Mouse (Mus musculus): ENCODE results near the gene Khnyn. TPM values are rescaled to one million over a fixed set of nuclear protein-coding genes. Genes with fewer than 3 reads are reported as not detected.

Gene Khnyn
- polyA plus RNA-seq, 1 experiment: 32.7 TPM

- peak overlapping the region; percentile 82 for H3K27ac ChIP-seq (ENCODE audit: insufficient read depth, low read depth, low read length)
- 16% methylated on average over 6 of the region's 6 CpGs for WGBS
- no peak for TF ChIP-seq POLR2A (IDR thresholded peaks at IDR 0.05; ENCODE audit: low read depth, low read length)
- no peak for TF ChIP-seq CTCF (IDR thresholded peaks at IDR 0.05; ENCODE audit: extremely low read depth, insufficient read length, insufficient replicate concordance, low read depth, low read length)
- H3K4me1 ChIP-seq (ENCODE audit: control insufficient read depth, insufficient read depth, insufficient read length, low read length): peaks cover 39% of the 10 kb centered on the region
- no peaks in the 10 kb centered on the region for H3K27me3 ChIP-seq (ENCODE audit: control insufficient read depth, insufficient read depth, low read length)
- H3K36me3 ChIP-seq (ENCODE audit: control insufficient read depth, insufficient read depth, low read length): peaks cover 9% of the 10 kb centered on the region
- H3K4me3 ChIP-seq (ENCODE audit: low read depth, low read length): no peak overlapping the region
These were observed 2.5 kb upstream of the Khnyn start for GRCm38 (mm10) chr14:55882171-55882641.

- Histone ChIP-seq H3K4me1 (ENCODE audit: control insufficient read depth, insufficient read depth, insufficient read length, low read length) (peaks cover 41% of the 10 kb centered on the region), H3K36me3 (ENCODE audit: control insufficient read depth, insufficient read depth, low read length) (peaks cover 19% of the 10 kb centered on the region), H3K27me3 (ENCODE audit: control insufficient read depth, insufficient read depth, low read length) (no peaks in the 10 kb centered on the region), H3K4me3 (ENCODE audit: low read depth, low read length) (no peak overlapping the region), H3K27ac (ENCODE audit: insufficient read depth, low read depth, low read length) (peak overlapping the region; percentile 82; the same call in 1 of the 2 replicates)
- 95% methylated on average over 13 of the region's 13 CpGs for WGBS
- TF ChIP-seq POLR2A (IDR thresholded peaks at IDR 0.05; ENCODE audit: low read depth, low read length) (no peak), CTCF (IDR thresholded peaks at IDR 0.05; ENCODE audit: extremely low read depth, insufficient read length, insufficient replicate concordance, low read depth, low read length) (no peak)
These were observed 1.5 kb upstream of the Khnyn start for GRCm38 (mm10) chr14:55883149-55883661.

GRCm38 (mm10) chr14:55883663-55884062, 1.1 kb upstream of the Khnyn start:
- peak overlapping the region; percentile 54 for H3K27ac ChIP-seq (ENCODE audit: insufficient read depth, low read depth, low read length)
- peaks cover 23% of the 10 kb centered on the region for H3K36me3 ChIP-seq (ENCODE audit: control insufficient read depth, insufficient read depth, low read length)
- H3K27me3 ChIP-seq (ENCODE audit: control insufficient read depth, insufficient read depth, low read length): no peaks in the 10 kb centered on the region
- no peak overlapping the region for H3K4me3 ChIP-seq (ENCODE audit: low read depth, low read length)
- no peak for TF ChIP-seq POLR2A (IDR thresholded peaks at IDR 0.05; ENCODE audit: low read depth, low read length)
- no peak for TF ChIP-seq CTCF (IDR thresholded peaks at IDR 0.05; ENCODE audit: extremely low read depth, insufficient read length, insufficient replicate concordance, low read depth, low read length)
- H3K4me1 ChIP-seq (ENCODE audit: control insufficient read depth, insufficient read depth, insufficient read length, low read length): peaks cover 41% of the 10 kb centered on the region
- WGBS: 94% methylated on average over 12 of the region's 12 CpGs

- peak within 1 kb of the TSS; percentile 82 for H3K27ac ChIP-seq (ENCODE audit: insufficient read depth, low read depth, low read length)
- 28% methylated on average over 4 of the region's 4 CpGs for WGBS
- TF ChIP-seq POLR2A (IDR thresholded peaks at IDR 0.05; ENCODE audit: low read depth, low read length): no peak
- TF ChIP-seq CTCF (IDR thresholded peaks at IDR 0.05; ENCODE audit: extremely low read depth, insufficient read length, insufficient replicate concordance, low read depth, low read length): no peak
- H3K4me3 ChIP-seq (ENCODE audit: low read depth, low read length): peak within 1 kb of the TSS; percentile 92
- peaks cover 41% of the 10 kb centered on the region for H3K4me1 ChIP-seq (ENCODE audit: control insufficient read depth, insufficient read depth, insufficient read length, low read length)
- no peaks in the 10 kb centered on the region for H3K27me3 ChIP-seq (ENCODE audit: control insufficient read depth, insufficient read depth, low read length)
- peaks cover 25% of the 10 kb centered on the region for H3K36me3 ChIP-seq (ENCODE audit: control insufficient read depth, insufficient read depth, low read length)
These were observed 581 bp upstream of the Khnyn start, which contains the start of gene Cbln3 for GRCm38 (mm10) chr14:55884166-55884565. Gene Cbln3 (minus strand): TSS chr14:55884392.

DNA sequence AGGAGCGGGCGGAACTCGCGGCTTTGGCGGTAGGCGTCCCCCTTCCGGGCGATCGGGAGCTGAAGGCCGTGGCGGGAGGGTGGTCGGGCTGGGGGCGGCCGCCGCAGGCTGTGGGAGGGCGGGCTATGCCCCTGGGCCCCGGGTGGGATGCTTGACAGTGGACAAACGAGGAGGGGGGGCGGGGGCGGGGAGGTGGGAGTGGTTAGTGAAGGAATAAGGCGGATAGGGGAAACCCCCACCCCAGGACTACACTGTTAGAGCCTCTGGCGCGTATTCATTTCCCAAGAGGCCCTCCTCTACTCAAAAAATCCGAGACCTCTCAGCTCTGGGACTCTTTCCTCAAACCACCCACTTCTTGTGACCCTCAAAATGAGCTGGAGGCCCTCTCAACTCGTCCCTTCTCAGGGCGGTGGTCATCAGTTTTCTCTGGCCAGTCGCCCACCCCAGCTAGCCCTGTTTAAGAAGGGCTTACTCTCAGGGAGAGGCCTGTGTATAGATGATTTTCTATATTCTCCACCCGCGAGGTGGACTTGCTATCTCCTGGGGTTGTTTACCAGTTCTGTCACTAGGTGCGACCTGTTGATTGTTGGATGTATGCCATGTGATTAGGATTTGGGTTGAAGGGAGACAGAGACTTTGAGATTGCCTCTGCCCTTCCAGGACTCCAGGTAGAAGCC, 505 bp downstream of the Khnyn start:
- peak overlapping the region; percentile 92 for H3K4me3 ChIP-seq (ENCODE audit: low read depth, low read length)
- peak overlapping the region; percentile 79 for H3K27ac ChIP-seq (ENCODE audit: insufficient read depth, low read depth, low read length)
- 2% methylated on average over 28 of the region's 30 CpGs for WGBS
- TF ChIP-seq POLR2A (IDR thresholded peaks at IDR 0.05; ENCODE audit: low read depth, low read length): no peak
- no peak for TF ChIP-seq CTCF (IDR thresholded peaks at IDR 0.05; ENCODE audit: extremely low read depth, insufficient read length, insufficient replicate concordance, low read depth, low read length)
- H3K36me3 ChIP-seq (ENCODE audit: control insufficient read depth, insufficient read depth, low read length): peaks cover 33% of the 10 kb centered on the region
- no peaks in the 10 kb centered on the region for H3K27me3 ChIP-seq (ENCODE audit: control insufficient read depth, insufficient read depth, low read length)
- H3K4me1 ChIP-seq (ENCODE audit: control insufficient read depth, insufficient read depth, insufficient read length, low read length): peaks cover 41% of the 10 kb centered on the region

DNA sequence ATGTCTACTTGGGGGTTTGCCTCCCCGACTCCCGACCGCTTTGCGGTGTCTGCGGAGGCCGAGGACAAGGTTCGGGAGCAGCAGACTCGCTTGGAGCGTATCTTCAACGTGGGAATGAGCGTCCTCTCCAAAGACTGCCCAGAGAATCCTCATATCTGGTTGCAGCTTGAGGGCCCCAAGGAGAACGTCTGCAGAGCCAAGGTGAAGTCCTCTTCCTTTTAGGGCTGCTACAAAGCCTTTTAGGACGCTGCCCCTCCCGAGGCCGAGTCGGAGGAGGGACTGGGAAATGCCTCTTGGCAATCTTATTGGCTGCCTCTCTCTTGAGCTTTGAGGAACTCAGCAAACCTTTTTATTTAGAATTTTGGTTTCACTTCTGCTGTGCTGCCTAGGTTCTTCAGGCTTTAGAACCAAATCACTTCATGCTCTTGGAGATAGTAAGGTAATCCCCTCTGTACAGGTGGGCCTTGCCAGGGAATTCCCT, 1.1 kb downstream of the Khnyn start:
- 2% methylated on average over 16 of the region's 16 CpGs for WGBS

More for the DNA sequence above, 1.1 kb downstream of the Khnyn start:
- H3K27ac ChIP-seq (ENCODE audit: insufficient read depth, low read depth, low read length): peak overlapping the region; percentile 79
- peaks cover 38% of the 10 kb centered on the region for H3K36me3 ChIP-seq (ENCODE audit: control insufficient read depth, insufficient read depth, low read length)
- peak overlapping the region; percentile 92 for H3K4me3 ChIP-seq (ENCODE audit: low read depth, low read length)
- peaks cover 39% of the 10 kb centered on the region for H3K4me1 ChIP-seq (ENCODE audit: control insufficient read depth, insufficient read depth, insufficient read length, low read length)
- H3K27me3 ChIP-seq (ENCODE audit: control insufficient read depth, insufficient read depth, low read length): no peaks in the 10 kb centered on the region
- TF ChIP-seq POLR2A (IDR thresholded peaks at IDR 0.05; ENCODE audit: low read depth, low read length): peak; percentile 35; the same call in 1 of the 2 replicates
- TF ChIP-seq CTCF (IDR thresholded peaks at IDR 0.05; ENCODE audit: extremely low read depth, insufficient read length, insufficient replicate concordance, low read depth, low read length): no peak

All from small intestine, adult 2 months (tissue).